Mouse (Mus musculus) stomach, embryonic 14.5 days (tissue): ENCODE data around the gene D930007J09Rik. TPM values are rescaled to one million over a fixed set of nuclear protein-coding genes. Genes with fewer than 3 reads are reported as not detected.

Experiments
- ATAC-seq: fragments of 200-750 bp; cut with Nextera tagmentation; 2 replicates; pipeline ENCODE4 v1.8.0; 2017; ENCODE audit warnings: low read depth, moderate TSS enrichment; ENCODE audit not compliant: insufficient number of reproducible peaks, insufficient read depth, low FRiP score
- H3K27ac ChIP-seq: fragments of 300-500 bp; sonication (generic); 2 replicates; pipeline ENCODE4 v1.5.1; 2014; ENCODE audit warnings: mild to moderate bottlenecking, low read length, moderate library complexity, mixed read lengths
- H3K27me3 ChIP-seq: fragments of 300-500 bp; sonication (generic); 2 replicates; pipeline ENCODE4 v1.6.1; 2014; ENCODE audit warnings: low read length, control low read depth, mixed read lengths; ENCODE audit not compliant: control insufficient read depth, insufficient read depth
- H3K36me3 ChIP-seq: fragments of 300-500 bp; sonication (generic); 2 replicates; pipeline ENCODE4 v1.6.1; 2014; ENCODE audit warnings: mild to moderate bottlenecking, control low read depth, low read length, moderate library complexity, mixed read lengths; ENCODE audit not compliant: control insufficient read depth, insufficient read depth
- H3K4me1 ChIP-seq: fragments of 300-500 bp; sonication (generic); 2 replicates; pipeline ENCODE4 v1.6.1; 2014; ENCODE audit warnings: low read length, control low read depth, mixed read lengths; ENCODE audit not compliant: control insufficient read depth, insufficient read depth
- H3K4me2 ChIP-seq: fragments of 300-500 bp; sonication (generic); replicated peaks from 2 replicates; pipeline ENCODE4 v1.6.1; 2014; ENCODE audit warnings: low read depth, low read length, control low read depth
- H3K4me3 ChIP-seq: fragments of 300-500 bp; sonication (generic); 2 replicates; pipeline ENCODE4 v1.5.1; 2014; ENCODE audit warnings: low read depth, low read length, control low read depth
- H3K9ac ChIP-seq: fragments of 300-500 bp; sonication (generic); replicated peaks from 2 replicates; pipeline ENCODE4 v1.6.1; 2014; ENCODE audit warnings: low read depth, mild to moderate bottlenecking, control low read depth, low read length, moderate library complexity, mixed read lengths
- H3K9me3 ChIP-seq: fragments of 300-500 bp; sonication (generic); 2 replicates; pipeline ENCODE4 v1.6.1; 2016; ENCODE audit warnings: low read depth, low read length, control low read depth; ENCODE audit not compliant: control insufficient read depth
- WGBS: fragments of 180-500 bp; shearing (Covaris S2); extraction: QIAGEN DNeasy Blood & Tissue Kit; methylation state at CpG from one replicate; pipeline ENCODE4 v1.1.7; 2014; 5-methylcytosine and 5-hydroxymethylcytosine counted together
- polyA plus RNA-seq: library from polyadenylated mRNA; unstranded; fragments of >200 nt; fragmentation: Nextera tagmentation; extraction: Ambion mirVana; gene quantifications from 2 replicates; pipeline ENCODE4 v1.2.1, GENCODE M21; 2014

Gene D930007J09Rik
- not detected in 2 replicates for polyA plus RNA-seq

- WGBS, result under 1% methylated on average over 93 of the region's 95 CpGs
- peaks cover 17% of the 10 kb centered on the region; the same call in 1 of the 2 replicates for H3K4me1 ChIP-seq
- no peaks in the 10 kb centered on the region for H3K9me3 ChIP-seq
- peak; percentile 67 for ATAC-seq
- peak within 1 kb of the TSS; percentile 71 for H3K27ac ChIP-seq
- H3K27me3 ChIP-seq, result no peaks in the 10 kb centered on the region
- H3K4me2 ChIP-seq, result peak within 1 kb of the TSS; percentile 82
- H3K9ac ChIP-seq, result peak within 1 kb of the TSS; percentile 80
- peak within 1 kb of the TSS; percentile 85 for H3K4me3 ChIP-seq
- H3K36me3 ChIP-seq, result peaks cover 10% of the 10 kb centered on the region
Measured at GRCm38 (mm10) chr13:32802259-32803081, at the start of gene D930007J09Rik. Gene D930007J09Rik, minus strand, starts transcription at chr13:32802849.

GRCm38 (mm10) chr13:32851967-32852366, 49.3 kb upstream of the D930007J09Rik start:
- no peaks in the 10 kb centered on the region for H3K27me3 ChIP-seq
- H3K9ac ChIP-seq, result no peak overlapping the region
- H3K9me3 ChIP-seq, result no peaks in the 10 kb centered on the region
- H3K4me2 ChIP-seq, result no peak overlapping the region
- no peak overlapping the region for H3K4me3 ChIP-seq
- H3K36me3 ChIP-seq, result no peaks in the 10 kb centered on the region
- no peak for ATAC-seq
- H3K27ac ChIP-seq, result no peak overlapping the region
- no peaks in the 10 kb centered on the region; the same call in 1 of the 2 replicates for H3K4me1 ChIP-seq
- WGBS, result 11% methylated on average over 7 of the region's 7 CpGs

- 48% methylated on average over 10 of the region's 10 CpGs for WGBS
- peak; percentile 59; the same call in 1 of the 2 replicates for ATAC-seq
- no peaks in the 10 kb centered on the region for H3K9me3 ChIP-seq
- no peak within 1 kb of the TSS for H3K4me2 ChIP-seq
- no peaks in the 10 kb centered on the region for H3K27me3 ChIP-seq
- no peaks in the 10 kb centered on the region; the same call in 1 of the 2 replicates for H3K4me1 ChIP-seq
- H3K4me3 ChIP-seq, result no peak within 1 kb of the TSS
- no peak within 1 kb of the TSS for H3K27ac ChIP-seq
- no peaks in the 10 kb centered on the region for H3K36me3 ChIP-seq
- no peak within 1 kb of the TSS for H3K9ac ChIP-seq
Measured at GRCm38 (mm10) chr13:32850668-32851404, 48.2 kb upstream of the D930007J09Rik start, which contains the start of gene Serpinb1a. Gene Serpinb1a, minus strand, starts transcription at chr13:32851185.

- no peaks in the 10 kb centered on the region for H3K9me3 ChIP-seq
- H3K4me2 ChIP-seq, result no peak overlapping the region
- no peak overlapping the region for H3K4me3 ChIP-seq
- H3K27me3 ChIP-seq, result no peaks in the 10 kb centered on the region
- H3K36me3 ChIP-seq, result no peaks in the 10 kb centered on the region
- H3K9ac ChIP-seq, result no peak overlapping the region
- no peaks in the 10 kb centered on the region; the same call in 1 of the 2 replicates for H3K4me1 ChIP-seq
- ATAC-seq, result no peak
- H3K27ac ChIP-seq, result no peak overlapping the region
- WGBS, result 73% methylated on average over 1 of the region's 1 CpGs
Measured at GRCm38 (mm10) chr13:32850156-32850555, 47.5 kb upstream of the D930007J09Rik start.

- ATAC-seq, result peak; percentile 24; the same call in 1 of the 2 replicates
- peak overlapping the region; percentile 61; the same call in 1 of the 2 replicates for H3K27ac ChIP-seq
- no peak overlapping the region for H3K4me2 ChIP-seq
- no peaks in the 10 kb centered on the region for H3K9me3 ChIP-seq
- H3K9ac ChIP-seq, result no peak overlapping the region
- no peaks in the 10 kb centered on the region for H3K36me3 ChIP-seq
- no peaks in the 10 kb centered on the region; the same call in 1 of the 2 replicates for H3K4me1 ChIP-seq
- H3K27me3 ChIP-seq, result no peaks in the 10 kb centered on the region
- no peak overlapping the region for H3K4me3 ChIP-seq
Measured at GRCm38 (mm10) chr13:32849531-32850123, 47.0 kb upstream of the D930007J09Rik start.

GRCm38 (mm10) chr13:32849092-32849491, 46.4 kb upstream of the D930007J09Rik start:
- H3K27me3 ChIP-seq, result no peaks in the 10 kb centered on the region
- 42% methylated on average over 4 of the region's 4 CpGs for WGBS
- H3K36me3 ChIP-seq, result no peaks in the 10 kb centered on the region
- H3K4me1 ChIP-seq, result no peaks in the 10 kb centered on the region; the same call in 1 of the 2 replicates
- peak; percentile 66 for ATAC-seq
- H3K4me2 ChIP-seq, result no peak overlapping the region
- no peak overlapping the region for H3K4me3 ChIP-seq
- peak overlapping the region; percentile 61; the same call in 1 of the 2 replicates for H3K27ac ChIP-seq
- H3K9me3 ChIP-seq, result no peaks in the 10 kb centered on the region
- no peak overlapping the region for H3K9ac ChIP-seq

GRCm38 (mm10) chr13:32846221-32846620, 43.6 kb upstream of the D930007J09Rik start:
- Histone ChIP-seq H3K9me3 (no peaks in the 10 kb centered on the region), H3K27ac (no peak overlapping the region), H3K4me1 (no peaks in the 10 kb centered on the region; the same call in 1 of the 2 replicates), H3K4me3 (no peak overlapping the region), H3K4me2 (no peak overlapping the region), H3K9ac (no peak overlapping the region), H3K36me3 (no peaks in the 10 kb centered on the region), H3K27me3 (no peaks in the 10 kb centered on the region)
- ATAC-seq, result no peak

- Histone ChIP-seq H3K4me2 (no peak overlapping the region), H3K4me1 (no peaks in the 10 kb centered on the region), H3K9ac (no peak overlapping the region), H3K36me3 (no peaks in the 10 kb centered on the region), H3K9me3 (no peaks in the 10 kb centered on the region), H3K27ac (no peak overlapping the region), H3K27me3 (no peaks in the 10 kb centered on the region), H3K4me3 (no peak overlapping the region)
- no peak for ATAC-seq
- 87% methylated on average over 3 of the region's 3 CpGs for WGBS
Measured at GRCm38 (mm10) chr13:32841349-32841748, 38.7 kb upstream of the D930007J09Rik start.
